Mouse (Mus musculus): ENCODE measurements around the gene Gpat3. TPM values are rescaled to one million over a fixed set of nuclear protein-coding genes. Genes with fewer than 3 reads are reported as not detected.

Gpat3 gene
- polyA plus RNA-seq, 1 experiment from 2014 or later: 0.42 TPM

DNA sequence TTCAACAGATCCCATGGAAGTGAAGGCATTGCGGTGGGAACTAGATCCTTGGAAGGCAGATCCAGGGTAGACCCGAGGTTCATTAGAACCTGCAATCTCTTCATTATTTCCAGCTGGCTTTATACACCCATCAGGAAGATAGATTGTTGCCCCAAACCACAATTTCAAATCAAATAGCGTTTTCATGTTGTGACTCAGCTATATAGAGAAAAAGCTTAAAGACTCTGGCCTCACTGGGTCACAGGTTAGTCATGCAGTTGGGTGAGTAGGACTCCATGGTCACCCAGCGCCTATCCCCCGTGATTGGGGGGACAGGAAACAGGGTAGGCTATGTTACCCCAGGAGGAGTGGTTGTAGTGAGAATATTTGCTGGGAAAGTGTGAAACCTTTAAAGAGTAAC, 69.9 kb downstream of the Gpat3 start:
- no peak for ATAC-seq (ENCODE audit: low FRiP score, low TSS enrichment)
- WGBS: 44% methylated on average over 5 of the region's 5 CpGs
- Histone ChIP-seq H3K27ac (ENCODE audit: low read depth, low read length) (no peak overlapping the region), H3K4me1 (ENCODE audit: control insufficient read depth, insufficient read depth, low read length) (no peaks in the 10 kb centered on the region), H3K4me3 (ENCODE audit: low read length) (no peak overlapping the region), H3K9me3 (ENCODE audit: control insufficient read depth, low read length) (no peaks in the 10 kb centered on the region), H3K9ac (ENCODE audit: low read depth, low read length) (no peak overlapping the region), H3K27me3 (ENCODE audit: control insufficient read depth, insufficient read depth, low read length) (no peaks in the 10 kb centered on the region), H3K36me3 (ENCODE audit: control insufficient read depth, insufficient read depth, low read length) (no peaks in the 10 kb centered on the region), H3K4me2 (replicated peaks; ENCODE audit: low read depth, low read length) (no peak overlapping the region)

DNA sequence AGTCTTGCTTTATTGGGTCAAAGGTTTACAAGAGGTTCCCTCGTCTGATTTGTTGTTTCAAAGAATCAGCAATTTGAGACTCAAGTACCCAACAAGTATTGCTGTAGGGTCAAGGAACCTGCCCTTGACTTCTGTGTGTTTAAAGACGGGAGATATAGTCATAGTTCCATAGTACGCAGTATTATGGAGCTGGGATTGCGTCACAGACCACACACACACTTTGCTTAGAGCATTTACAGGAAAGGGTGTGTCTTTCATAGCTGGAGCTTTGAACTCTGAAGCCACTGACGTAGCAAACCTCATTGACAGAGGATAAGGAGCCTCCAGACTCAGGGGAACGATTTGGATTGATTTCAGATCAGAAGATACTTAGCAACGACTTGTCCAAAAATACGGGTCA, 70.9 kb downstream of the Gpat3 start:
- no peak overlapping the region for H3K27ac ChIP-seq (ENCODE audit: low read depth, low read length)
- ATAC-seq (ENCODE audit: low FRiP score, low TSS enrichment): no peak
- no peaks in the 10 kb centered on the region for H3K27me3 ChIP-seq (ENCODE audit: control insufficient read depth, insufficient read depth, low read length)

DNA sequence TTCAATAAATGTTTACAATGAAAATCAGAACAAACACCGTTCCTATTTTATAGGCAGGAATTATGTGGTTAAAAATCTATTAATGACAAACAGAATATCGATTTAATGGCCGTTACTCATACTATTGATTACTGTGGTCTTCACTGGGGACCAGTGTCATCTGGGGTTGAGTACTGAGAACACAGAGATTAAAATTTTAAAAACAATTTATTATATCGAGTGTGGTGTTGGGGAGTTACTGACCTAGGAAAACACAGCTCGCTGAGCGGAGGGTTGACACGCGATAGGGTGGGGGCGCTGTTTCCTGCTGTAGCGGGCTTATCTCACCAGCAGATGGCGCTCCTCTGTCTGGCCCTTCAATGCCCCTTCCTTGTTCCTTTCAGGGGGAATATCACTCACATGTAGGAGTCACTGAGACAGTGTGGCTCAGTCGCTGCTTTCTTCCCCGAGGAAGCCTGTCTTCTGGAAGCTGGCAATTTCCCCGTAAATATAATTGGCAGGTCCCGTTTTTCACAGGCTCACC, 71.8 kb downstream of the Gpat3 start:
- no peak overlapping the region for H3K27ac ChIP-seq (ENCODE audit: low read depth, low read length)
- 20% methylated on average over 15 of the region's 15 CpGs for WGBS
- H3K9ac ChIP-seq (ENCODE audit: low read depth, low read length): no peak overlapping the region
- H3K4me1 ChIP-seq (ENCODE audit: control insufficient read depth, insufficient read depth, low read length): no peaks in the 10 kb centered on the region
- no peaks in the 10 kb centered on the region for H3K36me3 ChIP-seq (ENCODE audit: control insufficient read depth, insufficient read depth, low read length)
- no peak overlapping the region for H3K4me3 ChIP-seq (ENCODE audit: low read length)
- H3K9me3 ChIP-seq (ENCODE audit: control insufficient read depth, low read length): no peaks in the 10 kb centered on the region
- H3K4me2 ChIP-seq (replicated peaks; ENCODE audit: low read depth, low read length): no peak overlapping the region
- no peaks in the 10 kb centered on the region for H3K27me3 ChIP-seq (ENCODE audit: control insufficient read depth, insufficient read depth, low read length)
- peak; percentile 41; the same call in 1 of the 2 replicates for ATAC-seq (ENCODE audit: low FRiP score, low TSS enrichment)

More for the DNA sequence above, 70.9 kb downstream of the Gpat3 start:
- Histone ChIP-seq H3K9ac (ENCODE audit: low read depth, low read length) (no peak overlapping the region), H3K36me3 (ENCODE audit: control insufficient read depth, insufficient read depth, low read length) (no peaks in the 10 kb centered on the region), H3K4me2 (replicated peaks; ENCODE audit: low read depth, low read length) (no peak overlapping the region), H3K4me3 (ENCODE audit: low read length) (no peak overlapping the region), H3K9me3 (ENCODE audit: control insufficient read depth, low read length) (no peaks in the 10 kb centered on the region), H3K4me1 (ENCODE audit: control insufficient read depth, insufficient read depth, low read length) (no peaks in the 10 kb centered on the region)
- WGBS: 67% methylated on average over 8 of the region's 8 CpGs

DNA sequence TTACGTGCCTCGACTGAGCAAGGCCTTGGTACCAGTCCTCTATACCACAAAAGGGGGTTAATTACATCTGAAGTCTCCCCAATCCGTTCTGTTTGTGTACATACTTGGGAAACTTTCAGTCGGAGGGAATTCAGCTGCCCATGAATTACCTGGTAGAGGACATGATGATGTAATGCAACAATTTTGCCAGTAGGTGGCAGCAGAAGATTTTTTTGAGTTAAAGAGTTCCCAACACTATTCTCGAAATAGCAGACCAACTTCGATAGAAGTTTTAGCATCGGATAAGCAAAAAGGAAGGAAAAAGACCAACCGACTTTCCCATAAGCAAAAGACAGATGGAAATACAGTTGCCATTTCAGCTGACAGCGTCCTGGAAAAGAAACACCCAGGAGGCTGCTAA, 73.6 kb downstream of the Gpat3 start:
- Histone ChIP-seq H3K36me3 (ENCODE audit: control insufficient read depth, insufficient read depth, low read length) (no peaks in the 10 kb centered on the region), H3K4me2 (replicated peaks; ENCODE audit: low read depth, low read length) (no peak overlapping the region), H3K27me3 (ENCODE audit: control insufficient read depth, insufficient read depth, low read length) (no peaks in the 10 kb centered on the region), H3K4me1 (ENCODE audit: control insufficient read depth, insufficient read depth, low read length) (no peaks in the 10 kb centered on the region), H3K4me3 (ENCODE audit: low read length) (no peak overlapping the region), H3K9ac (ENCODE audit: low read depth, low read length) (no peak overlapping the region), H3K27ac (ENCODE audit: low read depth, low read length) (no peak overlapping the region), H3K9me3 (ENCODE audit: control insufficient read depth, low read length) (no peaks in the 10 kb centered on the region)
- WGBS: 20% methylated on average over 9 of the region's 9 CpGs
- no peak for ATAC-seq (ENCODE audit: low FRiP score, low TSS enrichment)

DNA sequence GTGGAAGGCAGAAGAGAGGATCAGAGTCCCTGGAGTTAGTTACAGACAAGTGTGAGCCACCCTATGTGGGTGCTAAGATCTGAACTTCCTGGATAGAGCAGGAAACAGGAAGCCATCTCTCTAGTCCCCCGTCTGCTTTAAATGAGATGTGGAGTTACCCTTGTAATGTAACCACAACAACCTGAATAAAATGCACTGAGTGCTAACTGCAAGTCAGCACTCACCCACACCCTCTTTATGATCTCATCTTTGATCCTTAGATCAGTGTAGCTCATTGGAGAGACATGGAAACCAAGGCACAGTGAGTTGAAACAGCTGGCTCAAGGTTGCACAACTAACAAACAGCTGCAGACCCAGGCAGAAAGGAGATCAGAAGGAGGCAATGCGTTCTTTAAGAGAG, 84.2 kb downstream of the Gpat3 start:
- H3K9me3 ChIP-seq (ENCODE audit: control insufficient read depth, low read length): no peaks in the 10 kb centered on the region
- H3K4me1 ChIP-seq (ENCODE audit: control insufficient read depth, insufficient read depth, low read length): no peaks in the 10 kb centered on the region
- H3K9ac ChIP-seq (ENCODE audit: low read depth, low read length): no peak overlapping the region
- H3K27ac ChIP-seq (ENCODE audit: low read depth, low read length): no peak overlapping the region
- H3K36me3 ChIP-seq (ENCODE audit: control insufficient read depth, insufficient read depth, low read length): no peaks in the 10 kb centered on the region
- WGBS: 80% methylated on average over 2 of the region's 2 CpGs
- no peak overlapping the region for H3K4me2 ChIP-seq (replicated peaks; ENCODE audit: low read depth, low read length)
- no peak for ATAC-seq (ENCODE audit: low FRiP score, low TSS enrichment)
- H3K27me3 ChIP-seq (ENCODE audit: control insufficient read depth, insufficient read depth, low read length): no peaks in the 10 kb centered on the region
- H3K4me3 ChIP-seq (ENCODE audit: low read length): no peak overlapping the region

DNA sequence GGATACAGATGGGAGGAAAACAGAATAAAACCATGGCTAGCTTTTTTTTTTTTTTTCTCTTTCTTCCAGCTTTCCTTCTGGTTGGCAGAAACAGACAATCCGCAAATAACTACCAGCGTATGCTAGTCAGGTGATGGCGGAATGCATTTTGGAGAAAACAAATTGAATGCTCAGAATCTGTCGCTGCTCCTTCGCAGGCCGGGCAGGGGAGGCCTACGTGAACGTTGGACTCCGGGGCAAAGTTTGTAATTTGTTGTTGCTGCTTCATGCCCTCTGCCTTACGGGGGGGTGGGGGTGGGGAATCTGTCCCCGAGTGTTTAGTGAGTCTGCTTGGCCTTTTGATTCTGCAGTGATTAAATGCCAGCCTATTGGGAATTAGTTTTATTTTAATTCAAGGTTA, 98.2 kb downstream of the Gpat3 start:
- no peaks in the 10 kb centered on the region for H3K36me3 ChIP-seq (ENCODE audit: control insufficient read depth, insufficient read depth, low read length)
- no peak for ATAC-seq (ENCODE audit: low FRiP score, low TSS enrichment)
- no peaks in the 10 kb centered on the region for H3K9me3 ChIP-seq (ENCODE audit: control insufficient read depth, low read length)
- no peaks in the 10 kb centered on the region for H3K4me1 ChIP-seq (ENCODE audit: control insufficient read depth, insufficient read depth, low read length)
- 29% methylated on average over 11 of the region's 11 CpGs for WGBS
- H3K9ac ChIP-seq (ENCODE audit: low read depth, low read length): no peak overlapping the region
- no peak overlapping the region for H3K27ac ChIP-seq (ENCODE audit: low read depth, low read length)
- peaks cover 10% of the 10 kb centered on the region; the same call in 1 of the 2 replicates for H3K27me3 ChIP-seq (ENCODE audit: control insufficient read depth, insufficient read depth, low read length)
- H3K4me3 ChIP-seq (ENCODE audit: low read length): no peak overlapping the region
- H3K4me2 ChIP-seq (replicated peaks; ENCODE audit: low read depth, low read length): no peak overlapping the region; the same call in 1 of the 2 replicates

DNA sequence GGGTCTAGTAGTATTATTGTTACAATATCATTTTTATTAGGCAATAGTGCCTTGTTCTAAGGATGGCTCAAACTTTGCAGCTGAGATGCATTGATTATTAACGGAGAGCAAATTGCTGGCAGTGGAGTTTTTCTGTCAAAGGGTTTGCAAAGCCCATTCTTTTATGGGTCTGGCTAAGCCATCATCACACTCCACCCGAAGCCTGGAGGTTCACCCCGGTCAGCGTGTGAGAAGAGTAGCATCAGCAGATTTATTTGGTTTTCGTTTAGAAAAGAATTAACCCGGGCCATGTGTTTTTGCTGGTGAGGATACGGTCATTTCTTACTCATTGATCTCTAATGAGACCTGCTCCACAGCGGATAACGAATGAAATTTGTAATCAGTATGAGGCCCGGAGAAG, 99.8 kb downstream of the Gpat3 start:
- Histone ChIP-seq H3K27me3 (ENCODE audit: control insufficient read depth, insufficient read depth, low read length) (peaks cover 10% of the 10 kb centered on the region; the same call in 1 of the 2 replicates), H3K9ac (ENCODE audit: low read depth, low read length) (no peak overlapping the region), H3K36me3 (ENCODE audit: control insufficient read depth, insufficient read depth, low read length) (no peaks in the 10 kb centered on the region), H3K4me1 (ENCODE audit: control insufficient read depth, insufficient read depth, low read length) (no peaks in the 10 kb centered on the region), H3K9me3 (ENCODE audit: control insufficient read depth, low read length) (no peaks in the 10 kb centered on the region), H3K27ac (ENCODE audit: low read depth, low read length) (no peak overlapping the region), H3K4me3 (ENCODE audit: low read length) (no peak overlapping the region), H3K4me2 (replicated peaks; ENCODE audit: low read depth, low read length) (no peak overlapping the region)
- WGBS: 65% methylated on average over 10 of the region's 10 CpGs
- no peak for ATAC-seq (ENCODE audit: low FRiP score, low TSS enrichment)

Other genes starting within 250 kb of the Gpat3 start
- 62.0 and 76.4 TPM in 2 replicates for gene Coq2, start 170.6 kb upstream of the Gpat3 start, polyA plus RNA-seq (2014; fragmentation: Nextera tagmentation; extraction: Ambion mirVana)
- gene Hpse, start 126.0 kb upstream of the Gpat3 start, polyA plus RNA-seq (2014; fragmentation: Nextera tagmentation; extraction: Ambion mirVana): 2.4 and 3.5 TPM in 2 replicates
- gene Helq, start 47.1 kb upstream of the Gpat3 start, polyA plus RNA-seq (2014; fragmentation: Nextera tagmentation; extraction: Ambion mirVana): 19.5 and 22.4 TPM in 2 replicates
- gene Mrps18c, start 47.1 kb upstream of the Gpat3 start, polyA plus RNA-seq (2014; fragmentation: Nextera tagmentation; extraction: Ambion mirVana): 168 and 209 TPM in 2 replicates
- gene Abraxas1, start 24.7 kb upstream of the Gpat3 start, polyA plus RNA-seq (2014; fragmentation: Nextera tagmentation; extraction: Ambion mirVana): 31.5 and 33.8 TPM in 2 replicates